Mouse (Mus musculus) adrenal gland (tissue): Measurements from ENCODE around the gene Slc7a4.
"Not testable (repeated sequence)": the region's sequence is repeated elsewhere in the genome, so short reads cannot be mapped to it uniquely, and the experiment has no call there.

ENCODE experiments used
- intact Hi-C: fragments of 180-260 bp; cut with DNase I; formaldehyde crosslinking; loops from one replicate; pipeline ENCODE4 v1.15.1; 2025
- long read RNA-seq, 2 experiments: library from polyadenylated mRNA; unstranded; transcript quantifications; one replicate each; pipeline ENCODE4 v2.0.0; 2020; ENCODE audit warnings: borderline replicate concordance in 1 of 2; ENCODE audit not compliant: insufficient replicate concordance in 1 of 2

Slc7a4 gene
- long read RNA-seq, experiment 1, transcript Slc7a4-202 (5 exons, 3,281 nt), result major isoform, 5 of 18 reads
- long read RNA-seq, experiment 1, partial matches to known transcripts, result 5 of 18 reads
- long read RNA-seq, experiment 1, other reads (novel, unspliced or antisense), result 7 of 18 reads
- long read RNA-seq, experiment 2, transcript Slc7a4-202 (5 exons, 3,281 nt), result major isoform, 20 of 58 reads
- long read RNA-seq, experiment 2, partial matches to known transcripts, result 5 of 58 reads
- long read RNA-seq, experiment 2, other reads (novel, unspliced or antisense), result 32 of 58 reads

DNA sequence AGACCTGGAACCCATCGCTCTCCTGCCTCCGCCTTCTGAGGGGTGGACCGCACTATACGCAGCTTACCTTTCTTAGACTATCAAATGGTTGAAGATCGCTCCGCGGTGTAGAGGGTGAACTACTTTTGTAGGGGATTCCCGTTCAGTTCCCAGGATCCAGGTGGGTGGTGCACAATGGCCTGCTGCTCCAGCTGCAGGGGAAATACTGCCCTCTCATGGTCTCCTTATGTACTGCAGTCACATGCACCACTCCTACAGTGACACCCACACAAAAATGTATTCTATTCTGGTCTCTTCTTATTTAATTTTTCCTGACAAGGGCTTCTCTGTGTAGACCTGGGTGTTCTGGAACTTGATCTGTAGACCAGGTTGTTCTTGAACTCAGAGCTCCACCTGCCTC, at the start of gene Slc7a4:
Gene Slc7a4, minus strand, starts transcription at position 151 of the 400 bp plus-strand sequence.
- intact Hi-C loops, result no loop called here

DNA sequence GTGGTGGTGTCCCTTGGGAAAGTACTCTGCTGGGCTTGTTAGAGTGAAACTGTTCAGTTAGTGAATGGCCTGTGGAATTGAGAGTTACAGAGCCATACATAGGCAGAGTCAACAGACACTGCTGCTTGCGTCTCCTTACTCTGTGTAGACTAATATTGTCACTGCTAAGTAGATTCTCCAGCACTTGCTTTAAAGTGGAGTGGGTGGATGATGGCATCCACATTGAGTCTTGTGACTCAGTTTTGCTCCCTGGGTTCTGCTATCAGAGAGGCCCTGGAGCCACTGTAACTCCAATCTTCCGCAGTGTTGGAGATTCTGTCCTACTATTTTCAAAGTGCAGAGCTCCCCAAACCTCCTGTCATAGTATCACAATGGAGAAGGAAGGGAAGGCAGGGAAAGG, 49.6 kb upstream of the Slc7a4 start:
- intact Hi-C loops, result no loop called here

DNA sequence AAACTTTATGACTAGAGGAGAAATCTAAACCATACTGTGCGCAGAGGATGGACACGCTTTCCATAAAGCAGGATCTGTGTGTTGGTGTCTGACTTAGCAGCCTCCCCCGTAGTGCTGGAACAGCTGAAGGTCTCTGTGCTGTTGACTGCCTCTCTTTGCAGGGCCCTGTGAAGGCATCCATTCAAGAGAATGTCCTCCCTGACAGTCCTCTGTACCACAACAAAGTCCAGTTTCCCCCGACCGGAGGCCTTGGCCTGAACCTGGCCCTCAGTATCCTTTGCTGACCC, 43.2 kb upstream of the Slc7a4 start:
- intact Hi-C loops, result no loop called here

DNA sequence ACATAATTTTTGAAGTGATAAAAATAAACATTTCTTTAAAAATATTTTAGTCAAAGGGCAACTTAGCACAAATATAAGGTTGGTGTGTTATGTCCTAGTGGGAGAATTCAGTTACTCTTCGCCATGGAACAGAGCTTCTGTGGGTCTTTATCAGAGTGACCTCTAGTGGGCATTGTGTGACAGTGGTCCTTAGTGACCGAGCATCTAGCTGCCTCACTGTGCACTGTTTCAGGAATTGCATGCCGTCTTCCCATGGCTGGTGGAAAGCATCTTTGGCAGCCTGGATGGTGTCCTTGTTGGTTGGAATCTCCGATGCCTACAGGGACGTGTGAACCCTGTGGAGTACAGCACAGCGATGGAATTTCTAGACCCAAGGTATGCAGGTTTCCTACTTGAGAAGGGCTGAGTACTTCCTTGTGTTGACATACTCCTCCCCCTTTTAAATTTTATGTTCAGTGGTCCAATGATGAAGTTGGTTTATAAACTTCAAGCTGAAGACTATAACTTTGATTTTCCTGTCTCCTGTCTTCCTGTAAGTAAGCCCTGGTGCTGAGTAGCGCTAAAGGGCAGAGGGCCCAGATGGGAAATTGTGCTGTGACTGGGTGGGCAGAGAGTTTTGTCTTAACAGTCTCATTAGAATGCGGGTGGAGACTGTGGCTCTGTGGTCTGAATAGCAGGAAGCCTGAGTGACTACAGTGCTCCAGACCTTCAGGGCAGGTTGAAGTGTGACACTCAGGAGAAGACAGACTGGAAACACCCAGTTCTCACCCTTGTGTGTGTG, 42.7 kb upstream of the Slc7a4 start:
- intact Hi-C loops, result no loop called here

DNA sequence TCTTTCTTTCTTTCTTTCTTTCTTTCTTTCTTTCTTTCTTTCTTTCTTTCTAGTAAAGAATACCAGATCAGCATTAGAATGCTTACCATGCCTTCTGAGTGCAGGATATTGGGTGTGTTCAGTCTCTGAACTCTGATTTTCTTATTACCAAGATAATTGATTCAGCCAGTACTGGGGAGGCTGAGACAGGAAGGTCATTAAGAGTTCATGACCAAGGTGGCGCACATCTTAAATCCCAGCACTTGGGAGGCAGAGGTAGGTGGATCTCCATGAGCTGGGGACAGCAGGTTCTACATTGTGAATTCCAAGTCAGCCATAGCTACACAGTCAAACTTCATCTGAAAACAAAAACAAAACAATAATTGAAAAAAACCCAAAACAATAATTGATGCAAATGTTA, 38.9 kb upstream of the Slc7a4 start:
- intact Hi-C loops, result no loop called here

DNA sequence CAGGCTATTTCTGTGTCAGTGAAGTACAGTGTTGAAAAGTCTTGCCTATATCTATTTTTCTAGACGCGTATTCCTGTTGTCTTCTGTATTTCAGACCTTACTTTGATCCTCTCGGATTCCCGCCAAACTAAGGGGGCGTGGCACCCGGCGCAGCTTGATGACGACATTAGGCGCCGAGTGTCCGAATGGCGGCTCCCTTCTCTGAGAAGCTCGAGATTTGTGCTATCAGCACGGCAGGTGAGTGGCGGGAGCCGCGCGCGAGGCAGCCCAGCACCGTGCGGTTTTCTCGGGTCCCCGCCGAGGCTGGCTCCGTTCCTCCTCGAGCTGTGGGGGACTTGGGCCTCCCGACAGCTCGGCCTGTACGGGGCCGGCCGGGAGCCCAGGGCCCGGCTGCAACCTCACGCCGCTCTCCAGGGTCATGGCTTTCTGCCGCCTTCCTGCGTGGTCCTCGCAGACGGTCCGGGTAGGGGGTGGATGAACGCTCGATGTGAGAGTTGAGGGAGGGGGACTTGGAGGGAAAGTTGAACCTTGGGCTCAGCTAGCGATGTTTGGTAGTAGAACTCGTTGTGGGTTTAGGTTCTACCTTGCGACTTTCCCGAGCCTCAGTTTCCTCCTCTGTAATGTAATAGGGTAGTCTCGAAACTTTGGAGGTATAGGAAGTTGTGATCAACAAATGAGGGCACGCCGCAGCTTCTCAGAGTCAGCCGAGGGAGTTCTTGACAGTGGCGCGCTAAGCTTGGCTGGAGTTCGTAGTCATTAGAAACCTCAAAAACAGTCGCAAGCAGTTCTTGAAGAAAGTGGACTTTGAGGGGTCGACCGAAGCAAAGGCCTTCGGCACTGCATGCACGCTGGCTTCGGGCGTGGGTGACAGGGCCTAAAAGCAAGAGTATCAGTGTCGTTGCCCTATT, 36.4 kb upstream of the Slc7a4 start, which contains the start of gene Smpd4:
Gene Smpd4, plus strand, starts transcription at position 157 of the 908 bp plus-strand sequence.
- intact Hi-C loops, result no loop called here

DNA sequence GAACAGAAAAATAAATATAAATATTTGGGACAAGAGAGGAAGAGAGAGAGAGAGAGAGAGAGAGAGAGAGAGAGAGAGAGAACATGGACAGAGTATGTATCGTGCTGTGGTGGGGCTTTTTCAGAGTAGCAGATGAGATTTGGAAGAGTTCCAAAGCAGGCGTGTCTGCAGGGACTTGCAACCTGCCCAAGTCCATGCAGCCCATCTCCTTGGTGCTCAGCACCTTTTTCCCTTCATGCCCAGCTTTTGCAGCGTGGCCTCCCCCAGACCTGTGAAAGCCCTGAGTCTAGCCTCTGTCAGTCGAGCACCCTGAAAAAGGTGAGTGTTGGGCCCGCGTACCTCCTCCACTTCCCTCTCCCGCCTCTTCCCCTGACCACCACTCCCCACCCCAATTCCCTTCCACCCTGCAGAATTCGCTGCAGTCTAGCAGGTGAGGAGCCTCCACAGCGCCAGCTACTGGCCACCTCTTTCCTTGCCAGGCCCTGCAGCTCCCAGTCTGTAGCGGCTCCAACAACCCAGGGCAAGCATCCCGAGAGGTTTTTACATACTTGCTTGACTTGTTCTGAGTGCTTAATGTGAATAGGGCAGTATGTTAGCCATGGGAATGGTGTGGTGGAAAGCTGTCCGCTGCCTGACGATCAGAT, 35.0 kb upstream of the Slc7a4 start:
- intact Hi-C loops, result loop anchor here (2.0 kb wide), 1 partner anchor 59 kb away; no protein-coding TSS in a partner anchor

DNA sequence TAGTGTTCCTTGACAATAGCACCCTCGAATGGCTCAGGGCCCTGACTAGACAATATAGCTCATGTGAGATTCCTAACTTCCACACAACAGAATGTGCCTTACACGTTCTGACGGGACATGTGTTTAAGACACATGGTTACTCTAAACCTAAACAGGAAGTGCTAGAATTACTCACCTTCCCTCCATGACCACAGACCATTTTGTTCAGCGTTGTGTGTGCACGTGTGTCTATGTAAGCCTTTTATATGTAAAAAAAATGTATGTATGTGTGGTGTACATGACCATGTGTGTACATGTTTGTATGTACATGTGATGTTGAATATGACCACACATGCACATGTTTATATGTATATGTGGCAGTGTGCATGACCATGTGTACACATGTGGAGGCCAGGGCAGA, 33.2 kb upstream of the Slc7a4 start:
- intact Hi-C loops, result loop anchor here (2.0 kb wide), 1 partner anchor 57 kb away; no protein-coding TSS in a partner anchor

DNA sequence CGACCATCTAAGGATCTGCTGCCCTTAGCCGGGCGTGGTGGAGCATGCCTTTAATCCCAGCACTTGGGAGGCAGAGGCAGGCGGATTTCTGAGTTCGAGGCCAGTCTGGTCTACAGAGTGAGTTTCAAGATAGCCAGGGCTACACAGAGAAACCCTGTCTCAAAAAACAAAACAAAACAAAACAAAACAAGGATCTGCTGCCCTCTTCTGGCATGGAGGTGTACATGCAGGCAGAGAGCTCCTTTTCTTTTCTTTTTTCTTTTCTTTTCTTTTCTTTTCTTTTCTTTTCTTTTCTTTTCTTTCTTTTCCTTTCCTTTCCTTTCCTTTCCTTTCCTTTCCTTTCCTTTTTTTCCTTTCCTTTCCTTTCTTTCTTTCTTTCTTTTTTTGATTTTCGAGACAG, 31.7 kb upstream of the Slc7a4 start:
- intact Hi-C loops, result not testable (repeated sequence)

DNA sequence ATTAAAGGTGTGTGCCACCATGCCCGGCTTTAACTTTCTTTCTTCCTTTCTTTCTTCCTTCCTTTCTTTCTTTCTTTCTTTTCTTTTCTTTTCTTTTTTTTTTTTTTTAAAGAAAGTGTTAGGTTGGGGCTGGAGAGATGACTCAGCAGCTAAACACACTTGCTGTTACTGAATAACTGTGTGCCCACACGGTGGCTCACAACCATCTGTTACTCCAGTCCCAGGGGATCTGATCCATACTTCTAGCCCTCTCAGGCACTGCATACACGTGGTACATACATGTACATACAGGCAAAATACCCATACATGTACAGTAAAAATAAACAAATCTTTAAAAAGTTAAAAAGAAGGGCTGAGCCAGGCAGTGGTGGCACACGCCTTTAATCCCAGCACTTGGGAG, 28.4 kb upstream of the Slc7a4 start:
- intact Hi-C loops, result no loop called here

DNA sequence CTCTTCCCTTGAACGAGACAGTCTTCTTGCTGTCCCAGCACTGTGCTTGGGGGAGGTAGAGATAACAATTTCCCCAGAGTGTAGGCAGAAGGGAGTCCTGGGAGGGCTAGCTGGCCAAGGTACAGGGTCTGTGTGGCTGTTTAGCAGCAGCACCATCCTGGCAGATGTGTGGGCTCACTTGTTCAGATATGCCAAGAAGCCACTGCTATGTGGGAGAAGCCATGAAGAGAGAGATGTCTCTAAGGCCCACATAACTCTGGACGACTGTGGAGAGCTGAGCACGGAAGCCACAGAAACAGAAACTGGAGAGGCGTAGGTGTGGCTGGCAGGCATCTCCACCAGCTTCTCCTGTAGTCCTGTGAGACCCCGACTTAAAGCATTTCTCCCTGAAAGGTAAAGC, 22.7 kb upstream of the Slc7a4 start:
- intact Hi-C loops, result no loop called here

DNA sequence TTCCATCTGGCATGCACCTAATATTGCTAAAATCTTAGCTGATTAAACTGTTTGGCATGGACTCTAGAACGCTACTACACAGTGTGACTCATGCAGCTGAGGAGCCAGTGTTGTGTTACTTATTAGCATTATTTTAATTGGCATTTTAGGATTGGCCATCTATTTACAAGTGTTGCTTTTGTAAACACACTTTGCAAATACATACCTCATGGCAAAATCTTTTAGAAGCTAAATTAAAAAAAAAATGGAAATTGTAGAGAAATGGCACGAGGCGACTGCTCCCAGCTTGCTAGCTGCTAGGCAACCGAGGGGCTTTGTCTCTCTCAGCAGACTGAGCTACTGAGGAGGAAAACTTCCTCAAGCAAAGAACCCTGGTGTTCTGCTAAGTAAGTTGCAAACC, 21.9 kb upstream of the Slc7a4 start:
- intact Hi-C loops, result loop anchor here (5.0 kb wide), 1 partner anchor 48 kb away; no protein-coding TSS in a partner anchor

DNA sequence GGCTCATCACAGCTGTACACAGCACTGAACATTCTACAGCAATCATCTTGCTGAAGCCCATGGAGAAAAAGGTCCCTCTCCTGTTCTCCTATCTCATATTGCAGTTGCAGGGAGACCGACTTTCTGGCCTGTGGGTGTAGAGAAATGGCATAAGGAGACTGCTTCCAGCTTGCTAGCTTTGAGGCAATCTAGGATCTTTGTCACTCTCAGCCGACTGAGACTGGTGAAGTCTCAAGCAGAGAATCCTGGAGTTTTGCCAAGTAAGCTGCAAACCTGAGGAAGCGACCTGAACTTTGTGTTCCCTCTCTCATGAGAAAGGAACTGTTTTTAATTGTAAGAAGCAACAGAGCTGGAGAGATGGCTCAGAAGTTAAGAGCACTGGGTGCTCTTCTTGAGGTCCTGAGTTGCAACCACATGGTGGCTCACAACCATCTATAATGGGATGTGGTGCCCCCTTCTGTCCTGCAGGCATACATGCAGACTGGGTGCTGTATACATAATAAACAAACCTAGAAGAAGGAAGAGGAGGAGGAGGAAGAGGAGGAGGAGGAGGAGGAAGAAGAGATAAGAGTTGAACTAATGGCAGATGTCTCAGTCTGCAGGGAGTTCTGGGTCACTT, 18.0 kb upstream of the Slc7a4 start:
- intact Hi-C loops, result loop anchor here (5.0 kb wide), 1 partner anchor 44 kb away; no protein-coding TSS in a partner anchor

DNA sequence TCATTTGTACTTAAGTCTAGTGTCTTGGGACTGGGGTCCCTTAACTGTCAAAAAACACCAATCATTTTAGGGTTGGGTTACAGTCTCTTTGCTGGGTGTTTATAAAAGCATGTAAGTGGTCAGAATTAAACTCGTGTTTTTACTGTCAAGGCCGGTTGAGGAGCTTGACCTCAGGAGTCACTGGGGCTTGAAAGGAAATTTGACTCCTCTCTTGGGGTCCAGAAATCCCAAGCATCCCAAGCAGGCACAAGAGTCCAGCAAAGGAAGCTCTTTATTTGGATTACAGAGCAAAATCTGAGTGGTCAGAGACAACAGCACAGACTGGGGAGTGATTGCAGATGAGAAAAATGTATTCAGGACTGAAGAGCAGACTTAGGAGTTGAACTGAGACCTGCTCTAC, 7.7 kb upstream of the Slc7a4 start:
- intact Hi-C loops, result no loop called here

DNA sequence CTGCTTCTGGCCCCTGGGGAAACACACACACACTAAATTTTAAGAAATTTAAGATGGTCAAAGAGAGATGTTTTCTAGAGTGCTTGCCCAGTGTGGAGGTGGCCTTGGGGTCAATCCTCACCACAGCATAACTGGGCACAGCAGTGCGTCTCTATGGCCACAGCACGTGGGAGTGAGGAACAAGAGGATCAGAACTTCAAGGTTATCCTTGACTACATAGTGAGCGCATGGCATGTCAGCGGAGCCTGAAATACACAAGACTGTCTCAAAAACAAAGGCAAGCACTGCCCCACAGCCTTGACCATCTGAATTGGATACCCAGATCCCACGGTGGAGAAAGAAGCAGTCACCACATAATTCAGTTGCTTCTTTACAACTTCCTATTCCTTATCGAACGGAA, 1.5 kb upstream of the Slc7a4 start:
- intact Hi-C loops, result no loop called here

DNA sequence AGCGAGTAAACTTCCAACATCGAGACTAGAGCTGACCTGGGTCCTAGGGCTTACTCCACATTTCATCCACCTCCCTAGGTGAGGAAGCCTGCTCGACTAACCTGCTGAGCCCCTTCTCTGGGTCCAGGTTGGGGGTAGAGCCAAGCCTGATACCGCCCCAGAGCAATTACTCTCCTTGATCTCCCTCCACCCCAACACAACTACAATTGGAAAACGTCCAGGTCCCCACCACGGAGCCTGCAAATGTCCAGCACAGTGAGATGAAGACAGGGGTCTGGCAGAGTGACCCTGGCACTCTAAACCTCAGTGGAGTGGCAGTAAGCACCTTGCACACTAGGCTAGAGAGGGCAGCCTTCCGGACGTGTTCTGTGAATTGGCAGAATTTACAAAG, 6.2 kb downstream of the Slc7a4 start:
- intact Hi-C loops, result no loop called here

DNA sequence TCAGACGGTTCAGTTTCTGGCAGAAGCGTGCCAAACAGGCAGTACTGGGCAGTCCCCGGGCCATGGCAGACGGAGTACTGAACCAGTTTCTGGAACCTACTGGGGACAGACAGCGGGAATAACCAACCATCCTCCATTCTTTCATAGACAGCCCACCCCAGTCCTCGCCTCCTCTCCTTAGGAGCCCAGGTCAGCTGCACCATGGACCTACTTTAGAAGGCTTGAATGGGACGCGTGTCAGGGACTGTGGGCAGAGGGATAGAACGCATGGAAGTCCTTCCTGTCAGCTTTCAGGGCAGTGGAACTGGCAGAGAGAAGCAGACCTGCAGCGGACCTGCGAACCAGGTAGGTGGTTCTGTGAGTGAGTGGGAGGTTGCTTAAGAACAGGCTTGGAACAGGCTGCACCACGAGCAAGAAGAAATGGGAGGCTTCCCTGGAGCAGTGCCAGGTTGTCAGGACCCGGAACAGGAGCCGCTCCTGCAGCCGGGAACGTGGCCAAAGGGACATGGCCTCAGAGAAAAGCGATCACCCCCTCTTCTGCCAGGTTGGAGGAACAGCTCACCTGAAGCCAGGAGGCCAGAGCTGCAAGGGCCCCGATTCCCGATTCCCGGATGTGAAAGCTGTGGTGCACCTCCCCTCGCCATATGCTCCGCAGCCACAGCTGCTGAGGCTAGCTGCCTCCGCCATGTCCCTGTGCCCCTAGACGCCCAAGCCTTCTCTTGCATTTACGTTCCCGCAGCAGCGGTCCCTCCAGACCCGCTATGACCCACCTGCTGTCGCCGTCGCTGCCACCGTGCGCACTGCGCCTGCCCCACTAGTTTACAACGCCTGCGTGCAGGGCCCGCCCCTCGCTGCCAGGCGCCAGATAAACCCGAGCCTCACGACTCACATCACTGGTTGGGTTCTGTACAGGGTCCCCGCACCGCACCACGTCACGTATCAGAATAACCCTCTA, 6.9 kb downstream of the Slc7a4 start:
- intact Hi-C loops, result no loop called here

DNA sequence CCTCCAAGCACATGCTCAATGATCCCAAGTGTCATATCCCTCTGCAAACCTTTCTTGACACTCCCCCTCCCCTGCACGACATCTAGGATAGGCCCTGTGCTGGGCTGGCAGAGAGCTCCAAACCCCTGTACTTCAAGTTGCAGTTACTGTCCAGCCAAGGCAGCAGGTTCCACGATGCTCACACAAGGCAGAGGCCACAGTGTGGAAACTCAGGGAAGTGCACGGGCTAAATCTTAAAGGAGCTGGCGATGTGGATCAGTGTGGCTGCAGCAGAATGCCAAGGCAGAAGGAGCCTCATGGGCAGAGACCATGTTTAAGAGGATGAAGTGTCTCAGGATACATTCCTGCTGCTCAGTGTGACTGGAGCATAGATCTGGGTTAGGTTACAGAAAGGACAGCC, 16.8 kb downstream of the Slc7a4 start:
- intact Hi-C loops, result no loop called here

DNA sequence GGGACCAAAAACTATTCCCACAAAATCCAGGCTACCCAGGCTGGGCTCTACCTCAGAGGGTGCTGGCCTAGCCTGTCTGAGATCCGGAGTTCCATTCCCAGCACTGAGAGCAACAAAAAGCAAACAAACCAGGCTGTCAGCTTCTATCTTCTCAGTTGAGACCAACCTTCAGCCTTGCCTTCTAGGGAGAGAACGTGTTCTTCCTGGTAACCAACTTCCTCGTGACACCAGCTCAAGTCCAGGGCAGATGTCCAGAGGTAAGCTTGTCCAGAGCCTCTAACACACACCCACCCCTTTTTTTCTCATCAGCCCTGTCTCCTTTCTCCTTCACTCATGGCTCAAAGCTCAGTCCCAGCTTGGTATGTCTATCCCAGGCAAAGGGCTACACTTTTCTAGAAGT, 18.2 kb downstream of the Slc7a4 start:
- intact Hi-C loops, result no loop called here

DNA sequence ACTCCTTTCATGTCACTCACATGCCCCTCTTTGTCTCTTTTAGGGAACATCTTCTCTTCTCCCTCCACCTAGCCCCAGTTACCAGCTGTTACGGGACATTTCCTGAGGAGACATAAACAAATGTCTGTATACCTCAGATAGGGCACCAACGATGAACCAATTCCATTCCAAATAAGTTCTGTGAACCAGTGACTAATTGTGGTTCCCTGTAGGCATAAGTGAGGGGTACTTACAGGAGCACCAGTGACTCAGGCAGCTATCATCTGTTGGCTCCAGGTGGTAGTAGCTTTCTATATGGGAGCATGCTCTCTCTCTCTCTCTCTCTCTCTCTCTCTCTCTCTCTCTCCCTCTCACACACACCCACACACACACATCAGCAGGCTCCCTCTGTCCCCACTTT, 18.8 kb downstream of the Slc7a4 start:
- intact Hi-C loops, result no loop called here
